Mouse (Mus musculus): Measurements from ENCODE around the gene 1300017J02Rik.

- TF ChIP-seq CTCF (IDR thresholded peaks at IDR 0.05; ENCODE audit: low read depth) (no peak), EP300 (IDR thresholded peaks at IDR 0.05; ENCODE audit: low read depth) (no peak)
These were observed 16.9 kb downstream of the 1300017J02Rik start for GRCm38 (mm10) chr9:103287840-103288488.

Measured in heart, postnatal 0 days (tissue).